Mouse (Mus musculus) forelimb bud, embryonic 11.5 days (tissue): ENCODE data around the gene 1700061G19Rik.

ENCODE experiments used
- DNase-seq: peaks from one replicate; pipeline ENCODE4 v3.0.0-alpha.2; 2012; ENCODE audit warnings: low read depth, low spot score

Gene 1700061G19Rik

DNA sequence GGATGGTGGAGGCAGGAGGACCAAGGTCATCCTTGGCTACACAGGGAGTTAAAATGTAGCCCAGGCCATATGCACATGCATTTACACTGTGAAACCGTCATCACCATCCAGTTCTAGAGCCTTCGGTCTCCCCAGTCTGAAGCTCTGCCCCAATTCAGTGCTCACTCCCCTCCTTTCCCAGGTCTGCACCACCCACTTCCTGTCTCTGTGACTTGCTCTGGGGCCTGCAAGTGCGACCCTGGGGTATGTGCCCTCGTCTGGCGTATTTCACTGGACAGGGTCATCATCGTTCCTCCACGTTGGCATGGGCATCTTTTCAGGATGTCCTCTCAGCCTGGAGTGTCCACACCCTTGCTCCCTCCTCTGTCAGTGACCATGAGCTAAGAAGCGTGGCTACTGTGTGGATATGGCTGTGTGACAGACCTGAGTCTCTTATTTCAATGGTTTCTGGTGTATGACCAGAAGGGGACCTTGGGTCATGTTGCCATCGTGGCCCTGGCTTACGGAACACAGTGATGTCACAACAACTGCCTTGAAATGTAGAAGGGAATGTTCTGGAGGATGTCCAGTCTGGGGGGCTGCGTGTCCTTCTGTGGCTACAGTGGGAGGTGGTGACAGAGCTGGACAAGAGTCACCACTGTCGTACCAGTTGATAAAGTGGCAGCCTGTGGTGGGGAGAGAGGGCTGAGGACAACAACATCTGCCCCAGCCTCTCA, at the start of gene 1700061G19Rik:
Gene 1700061G19Rik (plus strand): TSS at position 542 of the 716 bp plus-strand sequence.
- no peak for DNase-seq

GRCm38 (mm10) chr17:56826718-56827117, 48.6 kb upstream of the 1700061G19Rik start:
- DNase-seq = no peak

GRCm38 (mm10) chr17:56829171-56829570, 46.1 kb upstream of the 1700061G19Rik start:
- no peak for DNase-seq

DNA sequence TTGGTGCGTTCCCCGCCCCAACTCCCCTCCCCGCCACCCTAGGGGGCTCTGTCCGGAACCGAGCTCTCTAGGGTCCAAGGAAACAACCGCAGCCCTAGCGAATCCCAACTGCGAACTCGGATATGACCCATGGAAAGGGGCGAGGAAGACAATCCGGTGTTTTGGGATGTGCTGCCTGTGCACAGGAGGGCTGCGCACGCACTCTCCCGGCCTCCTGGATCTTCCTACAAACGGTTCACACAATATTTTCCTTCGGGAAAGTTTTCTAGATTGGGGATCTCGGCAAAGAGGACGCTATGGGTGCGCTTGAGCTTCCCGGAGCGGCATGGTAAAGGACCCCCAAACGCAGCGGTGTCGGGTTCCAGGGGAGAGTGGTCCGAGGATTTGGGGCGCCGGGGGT, 45.5 kb upstream of the 1700061G19Rik start:
- DNase-seq = no peak

DNA sequence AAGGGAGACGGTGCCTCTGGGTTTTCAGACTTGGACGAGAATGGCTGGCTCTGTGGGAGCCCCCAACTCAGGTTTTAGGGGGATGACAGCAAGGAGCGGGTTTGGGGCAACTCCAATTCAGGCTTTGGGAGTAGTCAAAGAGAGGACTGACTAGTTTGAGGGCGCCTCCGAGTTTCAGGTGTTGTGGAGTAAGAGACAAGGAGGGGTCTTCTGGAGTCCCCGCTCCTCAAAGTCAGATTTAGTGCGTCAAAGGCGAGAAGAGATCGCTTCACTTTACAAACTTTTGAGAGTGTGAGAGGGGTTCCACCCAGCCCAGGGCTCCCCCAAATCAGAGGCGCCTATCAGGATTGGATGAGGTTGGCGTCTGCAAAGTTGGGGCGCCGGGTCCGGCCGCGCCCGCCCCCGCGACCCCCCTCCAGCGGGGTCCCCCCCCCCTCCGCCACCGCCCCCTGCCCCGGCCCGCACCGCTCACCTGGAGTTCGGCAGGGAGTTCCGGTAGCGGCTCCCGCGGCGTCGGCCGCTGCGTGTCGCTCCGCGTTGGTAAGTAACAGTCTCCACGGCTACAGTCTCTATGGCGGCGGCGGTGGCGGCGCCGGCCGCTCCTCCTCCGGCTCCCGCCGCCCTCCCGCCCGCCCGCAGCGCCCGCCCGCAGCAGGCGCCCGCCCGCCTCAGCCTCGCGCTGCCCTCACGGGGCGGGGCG, 44.7 kb upstream of the 1700061G19Rik start, which contains the start of gene Rfx2:
Gene Rfx2 (minus strand): TSS at position 603 of the 700 bp plus-strand sequence.
- DNase-seq = no peak

- DNase-seq = peak; percentile 96
Observed at GRCm38 (mm10) chr17:56831111-56831816, 44.0 kb upstream of the 1700061G19Rik start.

GRCm38 (mm10) chr17:56832918-56833317, 42.4 kb upstream of the 1700061G19Rik start:
- DNase-seq = no peak

- DNase-seq = no peak
Observed at GRCm38 (mm10) chr17:56833381-56833780, 41.9 kb upstream of the 1700061G19Rik start.

GRCm38 (mm10) chr17:56836336-56836735, 38.9 kb upstream of the 1700061G19Rik start:
- no peak for DNase-seq

DNA sequence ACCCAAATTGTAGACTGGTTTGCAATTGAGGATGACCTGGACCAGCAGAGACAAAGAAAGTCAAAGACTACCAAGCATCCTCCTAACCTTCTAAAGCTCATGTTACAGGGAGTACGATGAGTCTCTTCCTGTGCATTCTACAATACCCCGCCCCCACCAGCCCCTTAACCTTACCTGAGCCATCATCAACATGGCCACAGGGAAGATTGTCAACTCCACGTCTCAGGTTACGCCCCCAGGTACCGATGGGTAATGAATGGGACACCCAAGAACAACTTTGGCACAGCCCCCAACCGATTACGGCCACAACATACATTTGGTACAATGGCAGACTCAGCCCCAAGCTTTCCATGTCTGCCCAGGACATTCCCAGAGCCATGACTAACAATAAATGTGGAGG, 34.8 kb upstream of the 1700061G19Rik start:
- DNase-seq = no peak

DNA sequence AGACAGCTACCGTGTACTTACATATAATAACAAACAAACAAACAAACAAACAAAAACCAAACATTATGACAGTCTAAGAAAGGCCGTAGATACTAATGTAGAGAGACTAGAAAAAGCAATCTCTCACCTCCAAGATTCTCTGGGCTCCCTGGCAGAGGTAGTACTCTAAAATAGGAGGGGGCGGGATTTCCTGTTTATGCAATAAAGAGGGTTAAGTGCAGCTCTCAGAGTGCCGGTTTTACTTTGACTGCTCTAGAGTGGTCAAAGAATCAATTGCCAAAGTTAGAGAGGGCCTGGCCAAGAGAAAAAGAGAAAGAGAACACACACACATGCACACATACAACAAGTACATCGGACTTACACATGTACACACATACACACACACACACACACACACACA, 33.1 kb upstream of the 1700061G19Rik start:
- no peak for DNase-seq

DNA sequence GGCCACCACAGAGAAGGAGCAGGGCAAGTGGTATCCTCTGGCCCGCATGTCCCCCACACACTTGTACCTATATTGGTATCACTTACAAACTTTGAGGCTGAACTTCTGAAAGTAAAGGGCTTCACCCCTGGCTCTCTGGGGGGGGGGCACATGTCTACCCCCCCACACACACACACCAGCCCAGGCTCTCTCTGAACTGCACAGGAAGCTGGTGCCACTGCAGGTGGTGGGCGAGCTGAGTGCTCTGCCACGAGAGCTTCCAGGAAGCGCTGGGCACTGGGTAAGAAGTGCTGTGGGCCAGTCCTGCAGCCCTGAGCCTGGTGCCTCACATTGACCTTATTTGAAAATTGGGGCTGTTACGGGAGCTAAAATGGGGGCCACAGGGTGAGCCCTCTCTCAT, 31.6 kb upstream of the 1700061G19Rik start:
- DNase-seq = no peak

GRCm38 (mm10) chr17:56848785-56849184, 26.5 kb upstream of the 1700061G19Rik start:
- no peak for DNase-seq

GRCm38 (mm10) chr17:56849710-56850109, 25.6 kb upstream of the 1700061G19Rik start:
- DNase-seq = no peak

DNA sequence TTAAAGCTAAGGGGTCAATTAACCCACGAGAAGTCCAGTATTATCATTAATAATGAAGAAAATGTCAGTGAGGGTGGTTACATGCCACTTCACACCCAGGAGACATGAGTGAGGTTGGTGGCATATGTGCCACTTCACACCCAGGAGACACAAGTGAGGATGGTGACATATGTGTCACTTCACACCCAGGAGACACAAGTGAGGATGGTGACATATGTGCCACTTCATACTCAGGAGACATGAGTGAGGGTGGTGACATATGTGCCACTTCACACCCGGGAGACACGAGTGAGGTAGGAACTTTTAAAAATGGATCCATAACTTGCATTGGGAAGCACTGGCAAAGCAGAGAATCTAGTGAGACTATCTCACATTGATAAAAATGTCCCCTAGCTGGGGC, 24.1 kb upstream of the 1700061G19Rik start:
- DNase-seq = no peak

DNA sequence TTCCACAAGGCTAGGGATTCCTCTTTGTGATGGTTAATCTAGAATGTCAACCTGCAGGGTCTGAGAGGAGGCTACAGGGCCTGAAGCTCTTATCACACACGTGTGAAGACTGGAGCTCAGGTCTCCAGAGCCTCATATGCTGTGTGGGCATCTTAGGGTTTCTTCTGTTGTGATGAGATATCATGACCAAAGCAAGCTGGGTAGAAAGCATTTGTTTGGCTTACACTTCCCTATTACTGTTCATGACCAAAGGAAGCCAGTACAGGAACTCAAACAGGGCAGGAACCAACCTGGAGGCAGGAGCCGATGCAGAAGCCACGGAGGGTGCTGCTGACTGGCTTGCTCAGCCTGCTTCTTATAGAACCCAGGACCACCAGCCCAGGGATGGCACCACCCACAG, 19.9 kb upstream of the 1700061G19Rik start:
- no peak for DNase-seq

- DNase-seq = peak; percentile 62
Observed at GRCm38 (mm10) chr17:56858216-56858615, 17.1 kb upstream of the 1700061G19Rik start.

GRCm38 (mm10) chr17:56858922-56859321, 16.4 kb upstream of the 1700061G19Rik start:
- no peak for DNase-seq

- no peak for DNase-seq
Observed at GRCm38 (mm10) chr17:56861197-56861596, 14.1 kb upstream of the 1700061G19Rik start.

GRCm38 (mm10) chr17:56866071-56866470, 9.2 kb upstream of the 1700061G19Rik start:
- DNase-seq = no peak

DNA sequence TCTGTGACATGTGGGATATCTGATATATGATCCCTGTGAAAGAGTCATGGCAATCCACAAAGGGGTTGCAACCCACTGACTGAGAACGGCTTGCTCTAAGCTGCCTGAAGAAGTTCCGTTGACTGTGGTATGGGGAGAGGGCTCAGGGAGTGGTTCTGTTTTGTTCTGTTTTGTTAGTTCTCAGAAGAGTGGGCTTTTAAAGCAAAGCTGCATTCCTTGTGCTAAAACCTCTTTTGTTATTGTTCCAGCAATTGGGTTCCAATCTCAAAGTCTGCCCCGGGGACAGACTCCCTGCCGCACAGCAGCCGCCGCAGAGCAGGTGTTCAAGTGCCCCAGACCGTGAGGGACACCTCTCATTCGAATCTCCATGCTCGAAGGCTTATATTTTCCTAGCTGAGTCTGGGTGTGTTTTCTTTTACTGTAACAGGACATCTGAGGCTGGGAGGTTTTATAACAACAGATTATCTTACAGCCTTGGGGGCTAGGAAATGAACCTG, 5.7 kb upstream of the 1700061G19Rik start:
- DNase-seq = no peak

DNA sequence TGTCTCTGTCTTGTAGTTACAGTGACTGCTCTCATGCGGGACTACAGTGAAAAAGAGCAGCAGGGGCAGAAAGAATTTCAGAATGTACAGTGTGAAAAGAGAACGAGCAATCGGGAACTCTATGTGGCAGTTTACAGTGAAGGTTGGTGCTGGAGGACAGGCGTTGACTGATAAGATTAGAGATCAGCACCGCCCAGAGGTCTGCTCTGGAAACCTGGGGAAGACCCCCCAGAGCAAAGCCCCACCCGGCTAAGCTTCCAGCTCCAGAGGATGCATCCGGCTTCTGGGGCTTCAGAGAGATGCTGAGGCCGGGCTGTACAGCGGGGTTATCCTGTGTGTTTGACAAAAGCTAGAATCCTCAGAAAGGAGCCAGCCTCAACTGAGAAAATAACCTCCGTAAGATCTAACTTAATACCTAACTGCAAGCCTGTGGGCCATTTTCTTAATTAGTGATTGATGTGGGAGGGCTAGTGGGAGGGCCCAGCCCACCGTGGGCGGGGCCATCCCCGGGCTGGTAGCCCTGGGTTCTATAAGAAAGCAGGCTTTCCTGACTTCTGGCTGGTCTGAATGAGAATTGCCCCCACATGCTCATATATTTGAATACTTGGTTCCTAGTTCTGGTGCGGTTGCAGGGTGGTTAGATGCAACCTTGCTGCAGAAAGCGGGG, 4.9 kb upstream of the 1700061G19Rik start:
- DNase-seq = no peak
